Mouse (Mus musculus) right cerebral cortex, postnatal 10 days (tissue): ENCODE measurements around the gene Il17f.
"Not testable (repeated sequence)": the region's sequence is repeated elsewhere in the genome, so short reads cannot be mapped to it uniquely, and the experiment has no call there.

Source experiments
- DNase-seq, 2 experiments: peaks; one replicate each; pipeline ENCODE4 v3.0.0; 2021; ENCODE audit warnings: low spot score in 2 of 2

The Il17f gene

DNA sequence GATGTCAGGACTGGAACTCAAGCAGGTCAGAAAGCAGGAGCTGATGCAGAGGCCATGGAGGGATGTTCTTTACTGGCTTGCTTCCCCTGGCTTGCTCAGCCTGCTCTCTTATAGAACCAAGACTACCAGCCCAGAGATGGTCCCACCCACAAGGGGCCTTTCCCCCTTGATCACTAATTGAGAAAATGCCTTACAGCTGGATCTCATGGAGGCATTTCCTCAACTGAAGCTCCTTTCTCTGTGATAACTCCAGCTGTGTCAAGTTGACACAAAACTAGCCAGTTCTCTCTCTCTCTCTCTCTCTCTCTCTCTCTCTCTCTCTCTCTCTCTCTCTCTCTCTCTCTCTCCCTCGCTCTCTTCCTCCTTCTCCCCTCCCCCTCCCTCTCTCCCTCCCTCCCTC lies at the start of gene Il17f:
Il17f (minus strand) TSS at position 101 of the 400 bp plus-strand sequence.
- not testable (repeated sequence) for DNase-seq

DNA sequence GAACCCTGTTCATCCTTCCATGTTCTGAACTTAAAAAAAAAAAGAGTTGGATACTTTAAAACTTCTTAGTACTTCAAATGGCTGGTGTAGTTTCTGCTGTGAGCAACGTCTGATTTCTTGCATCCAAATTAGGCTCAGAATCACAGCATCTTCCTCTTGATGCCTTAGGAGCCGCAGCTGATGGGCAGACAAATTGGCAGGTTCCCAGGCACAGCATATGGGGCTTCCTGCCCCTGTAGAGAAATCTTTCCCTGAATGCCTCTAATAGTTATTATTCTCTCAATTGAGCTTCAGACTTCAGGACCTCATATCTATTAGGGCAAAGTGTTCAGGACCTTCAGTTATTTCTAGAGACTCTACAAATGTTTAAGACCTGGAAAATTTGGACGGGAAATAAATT lies 49.5 kb upstream of the Il17f start:
- peak; percentile 33 to 48 for DNase-seq

GRCm38 (mm10) chr1:20836551-20837125 lies 46.2 kb upstream of the Il17f start:
- no peak for DNase-seq

DNA sequence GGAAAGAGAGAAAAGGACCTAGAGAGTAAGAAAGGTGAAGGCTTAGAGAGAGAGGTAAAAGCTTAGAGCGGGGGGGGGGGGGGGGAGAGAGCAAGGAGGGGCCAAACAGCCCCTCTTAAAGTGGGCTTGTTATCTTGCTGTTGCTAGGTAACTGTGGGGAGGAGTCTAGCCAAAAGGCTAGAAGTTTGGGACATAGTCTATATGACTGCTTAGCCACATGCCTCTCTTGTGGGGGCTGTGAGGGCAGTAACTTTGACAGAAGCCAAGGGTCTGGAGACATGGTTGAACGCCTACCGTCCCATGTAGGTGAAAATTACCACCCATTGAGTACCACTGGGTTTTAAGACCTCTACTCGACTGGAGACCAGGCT lies 42.7 kb upstream of the Il17f start:
- no peak for DNase-seq

GRCm38 (mm10) chr1:20832473-20833140 lies 42.2 kb upstream of the Il17f start:
- no peak for DNase-seq

- no peak for DNase-seq
Measured at GRCm38 (mm10) chr1:20830546-20830945, 40.1 kb upstream of the Il17f start.

DNA sequence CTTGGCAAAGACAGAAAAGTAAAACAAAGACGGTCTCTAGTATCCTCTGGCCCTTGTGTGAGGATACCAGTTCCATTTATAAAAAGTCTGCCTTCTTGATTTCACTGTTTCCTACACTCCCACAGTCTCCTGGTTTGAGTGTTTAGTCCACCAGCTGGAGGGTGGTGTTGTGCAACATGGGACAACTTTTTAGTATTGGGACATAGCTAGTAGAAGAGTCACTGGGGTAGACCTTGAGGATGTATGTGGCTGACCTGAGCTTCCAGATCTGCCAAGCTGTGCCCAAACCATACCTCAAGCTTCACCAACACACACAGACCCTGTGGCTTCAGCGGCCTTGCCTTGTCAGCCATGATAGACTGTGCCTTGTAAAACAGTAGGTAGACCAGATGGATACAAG lies 37.6 kb upstream of the Il17f start:
- no peak for DNase-seq

GRCm38 (mm10) chr1:20825036-20825435 lies 34.6 kb upstream of the Il17f start:
- no peak for DNase-seq

DNA sequence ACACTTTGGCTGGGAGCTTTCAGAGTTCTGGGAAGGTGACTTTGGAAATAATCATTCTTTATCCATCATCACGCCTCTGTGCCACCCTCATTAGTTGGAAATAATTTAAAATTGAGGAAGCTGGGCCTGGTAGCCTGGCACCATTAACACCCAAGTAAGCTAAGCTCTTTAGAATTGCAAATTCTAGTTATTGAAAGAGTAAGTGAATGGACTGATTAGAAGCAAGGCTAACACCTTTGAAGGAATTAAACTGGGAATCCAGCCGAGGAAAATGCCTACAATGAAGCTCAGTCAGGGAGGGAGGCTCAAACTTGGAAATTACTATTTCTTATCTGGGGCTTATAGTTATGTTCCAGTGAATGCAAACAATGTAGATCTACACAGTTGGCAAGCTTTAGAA lies 33.5 kb upstream of the Il17f start:
- no peak for DNase-seq

GRCm38 (mm10) chr1:20823471-20823870 lies 33.1 kb upstream of the Il17f start:
- no peak for DNase-seq

GRCm38 (mm10) chr1:20820959-20821358 lies 30.5 kb upstream of the Il17f start:
- no peak for DNase-seq

- peak; percentile 94 to 97 for DNase-seq
Measured at GRCm38 (mm10) chr1:20819771-20820605, 29.6 kb upstream of the Il17f start, which contains the start of gene Mcm3. Gene Mcm3, minus strand, starts transcription at chr1:20820312.

DNA sequence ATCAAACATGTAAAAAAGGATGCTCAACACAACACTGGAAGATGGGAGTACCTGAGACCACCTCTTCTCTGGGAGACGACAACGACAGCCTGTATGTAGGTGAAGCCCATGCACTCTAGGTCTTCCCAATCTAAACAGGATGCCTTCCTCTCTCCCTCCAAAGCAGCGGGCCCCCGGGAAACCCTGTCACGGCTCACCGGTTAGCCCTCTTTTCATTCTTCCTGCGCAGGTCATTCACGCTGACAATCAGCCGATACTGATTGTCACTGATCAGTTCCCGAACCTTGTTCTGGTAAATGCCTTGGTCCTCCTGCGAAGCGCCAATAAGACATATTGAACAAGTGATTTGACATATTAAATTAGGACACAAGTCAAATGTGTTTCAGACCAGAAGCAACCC lies 27.2 kb upstream of the Il17f start:
- no peak for DNase-seq

- no peak for DNase-seq
Measured at GRCm38 (mm10) chr1:20817172-20817571, 26.8 kb upstream of the Il17f start.

DNA sequence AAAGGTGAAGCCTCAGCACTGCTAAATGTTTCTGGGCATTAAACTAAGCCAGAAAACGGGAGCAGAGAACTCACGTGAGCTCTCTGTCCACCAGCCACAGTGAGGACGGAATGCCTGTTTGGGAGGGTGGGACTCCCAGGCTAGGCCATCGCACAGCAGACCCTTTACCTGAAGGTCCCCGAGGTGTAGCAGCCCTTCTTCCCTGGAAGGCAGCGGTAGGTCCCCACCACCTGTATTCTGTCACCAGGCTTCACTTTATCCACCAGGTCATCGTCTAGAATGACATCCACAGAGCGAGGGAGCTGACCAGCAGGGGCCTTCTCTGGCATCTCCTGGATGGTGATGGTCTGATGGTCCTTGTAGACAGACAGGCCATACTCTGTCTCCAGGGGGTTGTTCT lies 24.1 kb upstream of the Il17f start:
- no peak for DNase-seq

GRCm38 (mm10) chr1:20804526-20804925 lies 14.1 kb upstream of the Il17f start:
- DNase-seq, result no peak

- peak; percentile 70 to 71 for DNase-seq
Measured at GRCm38 (mm10) chr1:20801682-20802390, 11.4 kb upstream of the Il17f start.

GRCm38 (mm10) chr1:20801275-20801674 lies 10.9 kb upstream of the Il17f start:
- no peak for DNase-seq

DNA sequence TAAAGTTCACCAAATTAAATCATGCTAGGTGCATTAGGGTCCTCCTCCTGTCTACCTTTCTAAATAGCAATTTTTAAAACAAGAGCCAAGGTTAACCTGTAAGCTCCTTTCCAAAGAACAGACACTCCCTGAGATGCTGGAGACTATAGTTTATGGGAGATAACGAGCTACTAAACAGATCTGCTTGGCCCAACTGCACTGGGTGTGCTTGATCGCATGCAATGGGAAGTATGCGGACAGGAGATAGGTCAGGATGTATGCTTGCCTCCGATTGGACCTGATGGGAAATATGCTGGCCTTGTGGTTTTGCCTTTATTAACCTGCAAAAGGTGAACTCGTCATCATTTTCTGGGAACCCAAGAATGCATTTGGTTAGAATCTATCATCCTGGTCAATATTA lies 4.8 kb upstream of the Il17f start:
- DNase-seq, result no peak

DNA sequence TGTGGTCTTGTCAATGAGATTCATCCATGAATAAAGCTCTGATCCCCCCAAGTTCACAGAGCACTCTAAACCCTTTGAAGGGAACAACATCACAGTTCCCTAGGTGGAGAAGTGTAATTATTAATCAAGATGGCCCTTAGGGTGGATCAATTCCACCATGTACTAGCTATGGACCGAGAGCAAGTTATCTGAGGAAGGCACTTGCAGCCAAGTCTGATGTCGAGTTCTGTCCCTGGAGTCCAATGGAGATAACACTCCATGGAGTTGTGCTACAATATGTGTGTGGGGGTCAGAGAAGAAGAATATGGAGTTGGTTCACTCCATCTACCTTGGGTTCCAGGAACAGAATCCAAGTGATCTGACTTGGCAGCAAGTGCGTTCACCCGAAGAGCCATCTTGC lies 4.3 kb upstream of the Il17f start:
- no peak for DNase-seq

GRCm38 (mm10) chr1:20791414-20791813 lies 997 bp upstream of the Il17f start:
- no peak for DNase-seq

DNA sequence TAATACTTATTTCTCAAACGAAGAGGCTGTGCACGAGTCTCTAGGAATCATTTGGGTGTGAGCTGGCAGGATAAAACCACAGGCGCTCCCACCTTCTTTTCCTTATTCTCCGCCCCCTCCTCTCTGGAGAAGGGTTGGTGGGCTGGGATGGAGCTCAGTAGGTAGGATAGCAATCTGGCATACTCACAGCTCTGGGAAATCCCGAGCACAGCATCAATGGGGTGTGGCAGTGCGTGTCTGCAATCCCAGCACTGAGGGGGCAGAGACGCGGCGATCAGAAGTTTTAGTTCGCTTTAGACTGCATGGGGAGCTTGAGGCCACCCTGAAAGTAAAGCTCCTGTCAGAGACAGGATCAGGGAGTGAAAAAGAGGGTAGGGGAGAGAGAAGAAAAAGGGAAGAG lies 2.0 kb downstream of the Il17f start:
- DNase-seq, result no peak
